ENCODE assay signal across 9 mouse cellular contexts in genomic region chr3:37324310-37324709, GRCm38 (mm10). TPM values are rescaled to one million over a fixed set of nuclear protein-coding genes. Genes with fewer than 3 reads are reported as not detected.
DNase-seq lines count a peak whose midpoint lies in the region; ATAC-seq and TF ChIP-seq lines count a peak whose summit lies in the region.
"Had no signal": no experiment of that assay in that cellular context is flagged by ENCODE, and none has a peak within 500 bp of the region (broad histone marks: within the 10 kb centered on the region; RNA-seq: fewer than 3 reads in every experiment).

No protein-coding gene starts in this region.

- H3K79me2 ChIP-seq in MEL (ENCODE audit: control insufficient read depth, insufficient read depth, low read length, poor library complexity), result no peaks in the 10 kb centered on the region

- H3K4me2 ChIP-seq in liver, postnatal 0 days (ENCODE audit: low read depth, low read length), result no peak overlapping the region

- no peak overlapping the region for H3K9ac ChIP-seq in MEL (ENCODE audit: control insufficient read depth, low read depth, low read length, poor library complexity, severe bottlenecking)
- no peak overlapping the region for H3K9ac ChIP-seq in liver, postnatal 0 days (replicated peaks)

- TF ChIP-seq POLR2A in MEL (IDR thresholded peaks at IDR 0.05; ENCODE audit: control insufficient read depth in 1 of 2, insufficient read depth in 1 of 2, low read depth in 1 of 2, low read length in 2 of 2, poor library complexity in 1 of 2), result no peak

- peak; percentile 47 for TF ChIP-seq RAD21 in MEL (IDR thresholded peaks at IDR 0.05; ENCODE audit: low read depth, low read length)

- ATAC-seq in liver, postnatal 0 days, result no peak

- peaks cover 17 to 27% of the 10 kb centered on the region in 2 experiments for H3K4me1 ChIP-seq in MEL (ENCODE audit: control insufficient read depth in 1 of 2, insufficient read depth in 2 of 2, low read length in 2 of 2)
- 0 out of 2 replicates have a peak, but pooled peaks cover 4% of the 10 kb centered on the region for H3K4me1 ChIP-seq in liver, postnatal 0 days (ENCODE audit: insufficient read depth)

- no peak overlapping the region for H3K4me3 ChIP-seq in layer of hippocampus, adult 2 months
- H3K4me3 ChIP-seq in MEL (ENCODE audit: control insufficient read depth in 1 of 2, insufficient read depth in 1 of 2, low read depth in 2 of 2, low read length in 2 of 2), result no peak overlapping the region
- H3K4me3 ChIP-seq in liver, postnatal 0 days (ENCODE audit: low read depth, low read length), result no peak overlapping the region

- peak; percentile 77 for TF ChIP-seq CTCF in layer of hippocampus, adult 2 months (conservative IDR thresholded peaks at IDR 0.05)
- peak in 2 of 3 experiments; percentile 50 to 66; a peak in 4 of 6 replicates for TF ChIP-seq CTCF in MEL (IDR thresholded peaks at IDR 0.05 in 2 of 3, conservative IDR thresholded peaks at IDR 0.05 in 1 of 3; ENCODE audit: control insufficient read depth in 1 of 3, insufficient read depth in 1 of 3, low read depth in 2 of 3, low read length in 3 of 3, poor library complexity in 1 of 3, severe bottlenecking in 1 of 3)
- TF ChIP-seq CTCF in liver, postnatal 0 days (IDR thresholded peaks at IDR 0.05; ENCODE audit: low read depth), result peak; percentile 73

- no peak for TF ChIP-seq EP300 in MEL (IDR thresholded peaks at IDR 0.05; ENCODE audit: low read depth in 1 of 2, low read length in 2 of 2)
- TF ChIP-seq EP300 in liver, postnatal 0 days (IDR thresholded peaks at IDR 0.05; ENCODE audit: low read depth), result no peak

- H3K27me3 ChIP-seq in MEL (ENCODE audit: control insufficient read depth in 1 of 2, insufficient read depth in 2 of 2, low read length in 2 of 2), result no peaks in the 10 kb centered on the region
- H3K27me3 ChIP-seq in liver, postnatal 0 days (ENCODE audit: insufficient read depth, low read length), result no peaks in the 10 kb centered on the region

- H3K27ac ChIP-seq in layer of hippocampus, adult 2 months, result no peak overlapping the region
- no peak overlapping the region for H3K27ac ChIP-seq in MEL (ENCODE audit: control insufficient read depth, low read depth, low read length)
- no peak overlapping the region for H3K27ac ChIP-seq in liver, postnatal 0 days (ENCODE audit: low read depth)

- H3K9me3 ChIP-seq in MEL (replicated peaks; ENCODE audit: insufficient read depth, low read length), result no peaks in the 10 kb centered on the region
- no peaks in the 10 kb centered on the region for H3K9me3 ChIP-seq in liver, postnatal 0 days (ENCODE audit: low read length)

- DNase-seq in cerebellum, postnatal 10 days, result peak; percentile 41 to 64
- DNase-seq in cerebellum, adult 11 months, result no peak
- no peak for DNase-seq in layer of hippocampus, adult 2 months (ENCODE audit: low spot score in 2 of 2)
- no peak for DNase-seq in layer of hippocampus, postnatal 25 days (ENCODE audit: extremely low spot score in 1 of 2, low spot score in 1 of 2)
- peak; percentile 59 for DNase-seq in MEL (ENCODE audit: low read depth, low spot score)
- no peak for DNase-seq in liver, postnatal 0 days
- no peak for DNase-seq in left cerebral cortex, postnatal 4 days
- no peak for DNase-seq in B cell, adult 2 months

- peaks cover 2 to 32% of the 10 kb centered on the region in 2 experiments; a peak in 3 of 4 replicates for H3K36me3 ChIP-seq in MEL (ENCODE audit: control insufficient read depth in 1 of 2, insufficient read depth in 2 of 2, low read length in 2 of 2)
- no peaks in the 10 kb centered on the region for H3K36me3 ChIP-seq in liver, postnatal 0 days (replicated peaks; ENCODE audit: insufficient read depth, low read length)

- 21% methylated on average over 3 of the region's 3 CpGs for WGBS in liver, postnatal 0 days (ENCODE audit: insufficient replicate concordance)

- intact Hi-C loops in left cerebral cortex, postnatal 4 days (cut with DNase I), result no loop called here

TF ChIP-seq in MEL, 35 proteins besides CTCF, POLR2A, EP300 and RAD21:
- TF ChIP-seq CHD2 (IDR thresholded peaks at IDR 0.05; ENCODE audit: low read length) (no peak), POLR2AphosphoS2 (IDR thresholded peaks at IDR 0.05; ENCODE audit: low read length) (no peak), SMC3 (IDR thresholded peaks at IDR 0.05; ENCODE audit: low read depth, low read length) (peak; percentile 55), MAX (IDR thresholded peaks at IDR 0.05; ENCODE audit: low read length) (no peak), USF2 (IDR thresholded peaks at IDR 0.05; ENCODE audit: borderline replicate concordance in 1 of 2, insufficient read depth in 1 of 2, low read depth in 1 of 2, low read length in 2 of 2) (no peak), GABPA (IDR thresholded peaks at IDR 0.05; ENCODE audit: low read depth, low read length) (no peak), MYC (IDR thresholded peaks at IDR 0.05; ENCODE audit: low read depth, low read length) (no peak), E2F4 (IDR thresholded peaks at IDR 0.05; ENCODE audit: borderline replicate concordance, low read depth, low read length) (no peak), MYB (IDR thresholded peaks at IDR 0.05; ENCODE audit: low read depth, low read length) (no peak)

RNA-seq across cellular contexts. Expression of gene Cetn4, which starts 11.8 kb away (rescaled TPM):
- 10 to 100 TPM; 10.9 to 11.1 TPM for total RNA-seq in layer of hippocampus, adult 2 months (2021)
- 10 to 100 TPM in 1 of 2 experiments, 1 to 10 TPM in 1; 9.4 to 11.2 TPM for total RNA-seq in layer of hippocampus, postnatal 25 days (2021)
- total RNA-seq in MEL (2012; rRNA removed), result 0.85 and 1.3 TPM in 2 replicates
- 1 to 10 TPM in 1 of 2 experiments, not detected in 1; 3.8 TPM for polyA plus RNA-seq in MEL (2012; ENCODE audit: insufficient read depth in 1 of 2, insufficient read length in 2 of 2, low read depth in 1 of 2, low replicate concordance in 2 of 2, missing spikeins in 1 of 2)
- 1.3 TPM in 2 replicates for polyA plus RNA-seq in liver, postnatal 0 days (2015; fragmentation: Nextera tagmentation; extraction: Ambion mirVana)
- 1 to 10 TPM; 2.8 to 3.6 TPM for total RNA-seq in left cerebral cortex, postnatal 4 days (2021)
- polyA plus RNA-seq: liver, adult 2 months had no signal

RNA-seq across cellular contexts. Expression of gene Bbs12, which starts 12.0 kb away (rescaled TPM):
- 1 to 10 TPM; 6.6 to 6.8 TPM for total RNA-seq in layer of hippocampus, adult 2 months (2021)
- 1 to 10 TPM; 4.5 to 6.4 TPM for total RNA-seq in layer of hippocampus, postnatal 25 days (2021)
- total RNA-seq in MEL (2012; rRNA removed), result 5.7 and 6.2 TPM in 2 replicates
- 1 to 10 TPM in 1 of 2 experiments, not detected in 1; 7.1 TPM for polyA plus RNA-seq in MEL (2012; ENCODE audit: insufficient read depth in 1 of 2, insufficient read length in 2 of 2, low read depth in 1 of 2, low replicate concordance in 2 of 2, missing spikeins in 1 of 2)
- polyA plus RNA-seq in liver, postnatal 0 days (2015; fragmentation: Nextera tagmentation; extraction: Ambion mirVana), result 1.4 and 1.5 TPM in 2 replicates
- 1 to 10 TPM; 5.9 to 6.3 TPM for total RNA-seq in left cerebral cortex, postnatal 4 days (2021)

RNA-seq across cellular contexts. Expression of gene Fgf2, which starts 23.8 kb away (rescaled TPM):
- 10 to 100 TPM in 1 of 2 experiments, 1 to 10 TPM in 1; 7.7 to 10.0 TPM for total RNA-seq in layer of hippocampus, adult 2 months (2021)
- 1 to 10 TPM; 5.4 to 7.6 TPM for total RNA-seq in layer of hippocampus, postnatal 25 days (2021)
- 0.13 and 0.15 TPM in 2 replicates for total RNA-seq in MEL (2012; rRNA removed)
- under 1 TPM in 1 of 2 experiments, not detected in 1; 0.53 TPM for polyA plus RNA-seq in MEL (2012; ENCODE audit: insufficient read depth in 1 of 2, insufficient read length in 2 of 2, low read depth in 1 of 2, low replicate concordance in 2 of 2, missing spikeins in 1 of 2)
- polyA plus RNA-seq in liver, postnatal 0 days (2015; fragmentation: Nextera tagmentation; extraction: Ambion mirVana), result 0.26 and 0.29 TPM in 2 replicates
- 1 to 10 TPM; 1.6 to 2.3 TPM for total RNA-seq in left cerebral cortex, postnatal 4 days (2021)

Comparison
In these comparisons a context has a peak if more than half of its experiments do, and no peak if none do; other contexts are left out.
1. DNase-seq: peak in cerebellum, postnatal 10 days (2 of 2) and MEL (single experiment); none in cerebellum, adult 11 months (single experiment), layer of hippocampus, adult 2 months (0 of 2), layer of hippocampus, postnatal 25 days (0 of 2), liver, postnatal 0 days (single experiment), left cerebral cortex, postnatal 4 days (single experiment) and B cell, adult 2 months (0 of 2).
2. Peak in every context shown above with its lines, with median percentiles within 50 percentile points of each other: CTCF ChIP-seq.